Mouse (Mus musculus): ENCODE measurements around the gene Stx4a.
"Not testable (repeated sequence)": the region's sequence is repeated elsewhere in the genome, so short reads cannot be mapped to it uniquely, and the experiment has no call there.

Gene Stx4a

DNA sequence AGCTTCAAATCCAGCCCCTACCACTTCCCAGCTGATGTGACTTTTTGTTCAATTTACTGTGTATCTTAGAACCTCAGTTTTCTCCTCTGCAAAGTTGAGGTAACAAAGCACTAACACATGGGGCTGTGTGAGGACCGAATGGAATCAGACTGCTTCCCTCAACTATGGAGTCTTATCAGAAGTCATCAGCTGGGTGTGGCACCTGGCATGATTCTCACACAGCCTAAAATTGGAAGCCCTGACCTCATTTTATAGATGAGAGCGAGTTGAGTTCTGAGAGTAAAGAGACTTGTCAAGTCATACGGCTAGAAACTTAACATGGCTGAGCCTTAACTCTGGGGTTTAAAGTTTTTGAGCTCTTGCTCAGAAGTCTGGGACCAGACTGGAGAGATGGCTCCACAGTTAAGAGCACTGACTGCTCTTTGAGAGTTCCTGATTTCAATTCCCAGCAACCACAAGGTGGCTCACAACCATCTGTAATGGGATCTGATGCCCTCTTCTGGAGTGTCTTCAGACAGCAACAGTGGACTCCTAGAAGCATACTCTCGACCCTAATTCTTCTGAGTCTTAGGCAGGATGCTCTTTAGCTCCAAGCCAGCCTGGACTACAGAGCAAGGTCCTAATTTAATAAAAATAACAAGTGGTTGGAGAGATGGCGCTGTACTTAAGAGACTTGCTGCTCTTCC lies 46.2 kb downstream of the Stx4a start:
- DNase-seq = no peak

DNA sequence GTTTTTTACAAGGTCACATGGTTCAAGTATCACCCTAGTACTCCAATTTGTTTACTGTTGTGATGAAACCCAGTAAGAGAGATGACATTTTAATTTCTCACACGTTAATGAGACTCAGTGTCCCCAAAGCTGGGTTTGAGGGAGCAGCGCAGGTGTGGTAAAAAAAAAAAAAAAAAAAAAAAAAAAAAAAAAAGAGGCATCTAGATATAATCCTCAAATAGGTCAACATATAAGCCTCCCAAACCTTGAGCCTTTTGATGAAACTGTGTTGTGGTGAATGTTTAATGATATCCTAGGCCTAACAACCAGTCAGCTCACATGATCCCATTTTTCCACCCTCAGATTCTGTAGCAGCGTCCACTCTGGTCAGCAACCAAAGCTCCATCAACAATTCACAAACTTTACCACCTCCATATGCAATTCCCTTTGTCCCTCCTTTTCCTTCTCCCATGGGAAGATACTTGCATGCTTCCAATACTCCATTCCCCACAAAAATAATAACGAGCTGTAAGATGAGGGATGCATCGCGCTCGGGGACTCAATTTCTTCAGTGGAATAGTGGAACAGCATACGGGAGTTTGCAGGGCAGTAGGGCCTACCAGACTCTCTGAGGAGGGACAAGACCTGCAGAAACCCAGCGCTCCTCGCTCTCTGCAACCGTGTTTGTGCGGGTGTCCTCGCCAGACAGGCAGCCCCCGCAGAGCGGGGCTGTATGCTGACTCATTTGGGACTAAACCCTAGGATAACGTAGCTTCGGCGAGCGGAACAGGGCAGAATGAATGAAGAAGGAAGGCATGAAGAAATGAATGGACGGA lies 50.9 kb downstream of the Stx4a start:
- no peak for DNase-seq

DNA sequence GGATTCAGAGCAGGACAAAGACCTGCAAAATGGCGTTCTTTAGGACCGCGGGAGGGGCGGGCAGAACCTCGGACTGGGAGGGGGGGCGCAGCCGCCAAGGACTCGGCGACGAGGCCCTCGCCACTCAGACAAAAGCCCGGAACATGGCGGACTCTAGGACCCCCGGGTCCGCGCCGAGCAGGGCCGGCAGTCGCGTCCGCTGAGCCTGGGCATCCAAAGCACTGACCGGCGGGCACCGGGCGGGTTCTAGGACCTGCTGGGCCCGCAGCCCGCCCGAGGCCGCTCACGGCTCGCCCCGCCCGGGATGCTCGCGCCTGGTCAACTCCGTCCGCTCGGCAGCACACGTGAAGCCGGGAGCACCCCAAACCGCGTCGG lies 51.5 kb downstream of the Stx4a start:
- peak; percentile 95 for DNase-seq

DNA sequence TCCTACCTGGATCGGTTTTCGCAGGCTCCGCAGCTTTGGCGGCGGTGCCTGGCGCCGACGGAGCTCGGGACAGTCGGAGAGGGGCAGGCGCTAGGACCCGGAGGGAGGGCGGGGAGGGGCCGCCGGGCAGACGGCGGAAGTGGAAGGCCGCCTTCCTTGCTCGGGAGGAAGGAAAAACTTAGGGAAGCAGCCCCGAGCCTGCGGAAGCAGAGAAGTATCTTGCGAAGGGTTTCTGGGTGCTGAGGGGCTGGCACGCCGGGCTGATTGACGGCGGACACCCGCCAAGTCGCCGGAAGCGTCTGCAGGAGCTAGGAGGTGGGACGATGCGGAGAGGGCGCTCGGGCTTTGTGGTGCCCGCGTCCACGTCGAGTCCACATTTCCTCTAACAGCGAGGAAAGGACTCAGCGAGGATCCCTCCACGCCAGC lies 52.0 kb downstream of the Stx4a start, which contains the start of gene Zfp646:
Zfp646 (plus strand) TSS at position 181 of the 426 bp plus-strand sequence.
- DNase-seq = peak; percentile 79

DNA sequence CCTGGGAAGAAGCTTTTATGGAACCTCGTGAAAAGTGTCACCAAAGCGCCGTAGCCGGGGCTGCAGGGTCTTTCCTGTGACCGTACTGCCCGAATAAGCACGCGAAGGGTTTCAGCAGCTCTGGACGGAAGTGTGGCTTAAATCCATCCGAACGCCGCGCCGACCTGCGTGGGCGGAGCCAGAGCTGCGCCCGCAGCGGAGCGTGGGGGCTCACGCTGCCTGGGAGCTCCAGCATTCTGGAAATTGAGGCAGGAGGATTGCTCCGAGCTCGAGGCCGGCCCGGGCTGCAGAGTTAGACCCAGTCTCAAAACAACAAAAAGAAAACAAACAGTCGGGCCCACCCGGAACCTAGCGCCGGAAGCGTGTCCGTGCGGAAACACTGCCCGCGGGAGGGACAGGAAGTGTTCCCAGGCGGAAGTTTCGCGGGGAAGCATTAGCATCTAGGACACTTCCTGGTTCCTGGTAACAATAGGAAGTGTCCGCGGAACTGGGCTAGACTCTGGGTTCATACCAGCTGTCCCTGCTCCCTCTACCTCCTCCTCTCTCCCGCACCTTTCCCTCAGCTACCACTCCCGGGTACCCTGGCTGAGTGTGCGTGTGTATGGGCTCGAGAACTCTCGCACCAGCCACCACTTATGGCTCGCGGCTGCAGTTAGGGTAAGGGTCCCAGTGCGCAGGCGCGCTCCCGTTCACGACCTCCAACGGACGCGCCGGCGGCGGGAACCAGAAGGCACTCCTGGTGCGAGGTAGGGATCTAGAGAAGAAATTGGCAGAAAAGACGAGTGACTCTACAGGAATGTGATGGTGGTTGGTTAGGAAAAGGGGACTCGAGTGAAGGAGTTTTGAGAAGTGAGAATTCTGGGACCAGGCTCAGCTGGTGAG lies 52.6 kb downstream of the Stx4a start, which contains the start of gene Zfp668:
Zfp668 (minus strand) TSS at position 362 of the 882 bp plus-strand sequence.
- DNase-seq = peak; percentile 90

DNA sequence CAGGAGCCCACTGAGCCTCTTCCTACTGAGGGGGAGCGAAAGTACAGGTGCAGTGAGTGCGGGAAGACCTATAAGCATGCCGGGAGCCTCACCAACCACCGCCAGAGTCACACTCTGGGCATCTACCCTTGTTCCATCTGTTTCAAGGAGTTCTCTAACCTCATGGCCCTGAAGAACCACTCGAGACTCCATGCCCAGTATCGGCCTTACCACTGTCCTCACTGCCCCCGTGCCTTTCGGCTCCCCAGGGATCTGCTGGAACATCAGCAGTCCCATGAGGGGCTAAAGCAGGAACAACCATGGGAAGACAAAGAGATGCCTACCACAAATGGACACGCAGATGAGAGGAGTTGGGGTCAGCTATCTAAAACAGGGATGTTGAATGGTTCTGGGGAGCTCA lies 55.2 kb downstream of the Stx4a start:
- DNase-seq = no peak

DNA sequence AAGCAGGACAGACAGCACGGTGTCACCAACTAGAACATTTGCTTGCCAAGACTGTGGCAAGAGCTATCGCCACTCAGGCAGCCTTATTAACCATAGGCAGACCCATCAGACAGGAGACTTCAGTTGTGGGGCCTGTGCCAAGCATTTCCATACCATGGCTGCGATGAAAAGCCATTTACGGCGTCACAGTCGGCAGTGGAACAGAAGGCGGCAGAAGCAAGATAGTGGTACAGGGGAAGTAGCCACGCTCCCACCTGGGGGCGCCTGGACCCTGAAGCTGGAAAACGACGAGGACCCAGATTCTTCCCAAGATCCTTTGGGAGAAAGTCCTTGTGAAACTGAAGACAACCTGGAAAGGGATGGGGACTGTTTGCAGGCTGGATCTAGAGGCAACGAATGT lies 56.3 kb downstream of the Stx4a start:
- DNase-seq = no peak

DNA sequence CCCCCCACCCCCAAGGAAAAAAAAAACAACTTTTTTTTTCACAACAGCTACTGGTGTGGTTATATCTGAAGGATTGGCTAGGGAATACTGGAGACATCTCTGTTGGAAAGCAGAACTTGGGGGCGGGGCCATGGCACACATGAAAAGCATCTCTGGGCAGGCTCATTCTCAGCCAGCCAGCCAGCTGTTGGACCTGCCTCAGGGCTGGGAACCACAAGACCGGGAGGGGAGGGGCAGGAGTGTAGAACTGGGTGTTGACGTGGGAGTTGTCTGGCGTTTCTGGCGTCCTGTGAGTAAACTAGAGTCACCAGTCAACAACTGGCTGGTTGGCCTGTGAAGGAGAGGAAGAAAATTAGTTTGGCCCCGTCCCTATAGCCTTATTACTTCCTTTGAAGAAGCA lies 61.9 kb downstream of the Stx4a start:
- peak; percentile 45 for DNase-seq

DNA sequence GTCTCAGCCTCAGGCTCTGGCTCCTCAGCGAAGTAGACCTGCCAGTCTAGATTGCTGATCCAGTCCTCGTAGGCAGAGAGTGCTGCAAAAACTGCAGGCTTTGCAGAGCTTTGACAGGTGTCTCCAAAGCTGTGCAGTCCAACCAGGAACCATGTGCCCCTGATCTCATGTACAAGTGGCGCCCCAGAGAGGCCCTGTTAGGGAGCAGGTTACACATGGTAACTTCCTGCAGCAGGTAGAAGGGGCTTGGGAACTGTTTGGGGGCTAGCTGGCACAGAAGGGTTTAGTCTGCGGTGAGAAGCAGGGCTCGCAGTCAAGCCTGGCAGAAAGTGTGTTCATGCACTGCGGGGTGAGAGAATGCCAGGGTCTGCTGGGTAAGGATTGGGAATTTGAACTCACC lies 62.5 kb downstream of the Stx4a start:
- DNase-seq = no peak

DNA sequence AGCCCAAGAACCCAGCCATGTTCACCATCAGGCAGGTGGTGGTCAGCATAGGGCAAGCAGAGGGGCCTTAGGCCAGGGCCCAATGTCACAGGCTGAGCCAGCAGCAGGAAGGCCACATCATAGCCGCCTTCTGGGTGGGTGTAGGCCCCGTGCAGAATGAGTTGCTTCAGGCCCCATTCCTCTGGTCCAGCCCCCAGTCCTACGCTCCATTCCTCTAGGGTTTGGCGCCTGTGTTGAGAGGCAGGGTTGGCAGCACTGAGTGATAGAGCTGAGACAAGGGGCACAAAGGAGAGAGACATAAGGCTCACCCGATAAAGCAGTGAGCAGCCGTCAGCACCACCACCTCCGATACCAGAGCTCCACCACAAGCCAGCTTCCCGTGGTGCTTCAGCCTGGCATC lies 63.1 kb downstream of the Stx4a start:
- no peak for DNase-seq

DNA sequence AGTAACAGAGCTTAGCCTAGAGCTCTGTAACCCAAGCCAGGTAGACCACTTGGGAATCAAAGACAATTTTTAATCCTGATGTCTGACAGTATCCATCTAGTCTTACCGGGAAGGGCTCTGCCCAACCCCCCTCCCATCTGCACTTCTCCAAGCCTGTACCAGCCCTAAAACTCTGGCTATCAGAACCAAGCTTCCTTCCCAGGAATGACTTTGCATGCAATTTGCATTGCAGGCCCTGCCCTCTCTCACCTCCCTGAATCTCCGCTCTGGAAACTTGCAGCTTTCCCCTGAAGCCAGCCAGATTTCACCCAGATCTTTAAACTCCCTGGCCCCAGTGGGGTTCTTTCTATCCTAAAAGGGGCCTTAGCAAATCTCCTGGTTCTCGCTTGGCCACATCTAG lies 63.7 kb downstream of the Stx4a start:
- DNase-seq = no peak

DNA sequence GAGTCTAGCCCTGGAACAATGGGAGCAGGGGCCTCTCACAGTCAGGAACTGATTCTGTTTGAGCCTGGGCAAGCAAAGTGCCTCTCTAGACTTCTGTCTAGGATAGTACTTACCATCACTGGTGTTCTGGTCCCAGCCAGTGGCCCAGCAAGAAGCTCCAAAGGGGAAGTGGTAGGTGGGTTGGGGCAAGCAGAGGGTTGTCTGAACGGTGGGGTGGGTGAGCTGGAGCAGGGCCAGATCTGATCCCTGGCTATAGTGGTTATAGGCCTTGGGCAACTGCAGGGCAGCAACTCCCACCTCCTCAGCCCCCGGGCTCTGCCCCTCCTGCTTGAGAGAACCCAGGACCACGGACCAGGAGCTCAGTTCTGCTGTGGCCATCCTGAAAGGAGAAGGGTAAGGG lies 64.7 kb downstream of the Stx4a start:
- no peak for DNase-seq

DNA sequence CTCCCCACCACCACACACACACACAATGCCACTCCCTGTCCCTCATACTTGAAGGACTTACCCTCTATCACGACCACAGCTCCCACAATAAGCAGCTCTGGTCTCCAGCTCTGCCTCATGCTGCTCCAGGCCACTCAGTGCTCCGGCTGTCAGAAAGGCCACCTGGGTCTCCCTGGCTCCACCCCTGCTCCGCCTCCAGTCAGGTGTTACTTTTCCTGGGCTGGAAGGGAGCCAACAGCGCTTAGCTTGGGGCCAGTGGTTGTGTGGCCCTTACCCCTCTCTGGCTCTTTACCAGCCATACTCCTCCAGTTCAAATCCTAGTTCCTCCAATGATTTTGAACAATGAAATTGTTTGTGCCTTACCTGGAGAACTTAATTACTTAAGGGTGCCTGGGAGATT lies 66.7 kb downstream of the Stx4a start, which contains the start of gene Prss53:
Prss53 (minus strand) TSS at position 173 of the 400 bp plus-strand sequence.
- DNase-seq = no peak

DNA sequence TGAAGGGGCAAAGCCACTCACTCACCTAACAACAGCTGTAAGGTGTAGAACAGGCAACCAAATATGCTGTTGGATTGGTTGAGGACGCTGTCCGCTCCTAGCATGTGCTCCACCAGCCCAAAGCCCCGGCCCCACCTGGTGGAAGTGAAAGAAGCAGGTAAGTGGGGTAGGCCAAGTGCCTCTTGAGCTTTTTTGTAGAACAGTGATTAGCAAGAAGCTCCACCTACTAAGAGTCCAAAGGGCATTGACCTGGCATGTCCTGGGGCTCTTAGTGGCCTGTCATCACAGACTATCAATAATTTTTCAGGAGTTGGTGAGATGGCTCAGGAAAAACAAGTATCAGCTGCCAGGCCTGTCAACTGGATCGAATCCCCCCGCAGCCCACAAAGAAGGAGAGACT lies 70.4 kb downstream of the Stx4a start:
- no peak for DNase-seq

DNA sequence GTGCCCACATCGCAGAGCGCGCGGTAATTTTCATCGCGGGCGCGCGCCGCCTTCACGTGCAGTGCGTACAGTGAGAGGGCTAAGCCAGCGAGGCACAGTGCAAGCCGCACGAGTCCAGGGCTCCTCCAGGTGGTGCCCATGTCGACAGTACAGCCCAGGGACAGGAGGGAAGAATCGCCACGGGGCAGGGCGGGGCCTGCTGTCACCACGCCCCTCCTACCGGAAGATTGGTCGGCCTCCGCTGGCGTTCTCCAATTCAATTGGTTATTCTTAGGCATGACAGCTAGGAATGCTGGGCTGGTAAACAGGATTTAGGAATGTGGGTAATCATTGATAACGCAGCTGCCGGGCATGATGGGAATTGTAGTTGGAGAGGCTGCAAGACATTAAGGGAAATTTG lies 71.3 kb downstream of the Stx4a start, which contains the start of the genes Gm21974 and Vkorc1:
Gm21974 (minus strand) TSS at position 13 of the 400 bp plus-strand sequence.
Vkorc1 (minus strand) TSS at position 176 of the 400 bp plus-strand sequence.
- peak; percentile 96 for DNase-seq

DNA sequence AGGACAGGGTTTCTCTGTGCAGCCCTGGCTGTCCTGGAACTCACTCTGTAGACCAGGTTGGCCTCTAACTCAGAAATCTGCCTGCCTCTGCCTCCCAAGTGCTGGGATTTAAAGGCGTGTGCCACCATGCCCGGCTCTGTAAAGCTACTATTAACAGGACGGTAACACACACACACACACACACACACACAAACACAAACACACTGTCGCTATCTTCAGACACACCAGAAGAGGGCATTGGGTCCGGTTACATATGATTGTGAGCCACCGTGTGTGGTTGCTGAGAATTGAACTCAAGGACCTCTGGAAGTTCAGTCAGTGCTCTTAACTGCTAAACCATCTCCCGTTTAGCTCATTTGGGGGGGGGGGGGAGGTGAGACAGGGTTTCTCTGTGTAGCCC lies 71.8 kb downstream of the Stx4a start:
- DNase-seq = not testable (repeated sequence)

DNA sequence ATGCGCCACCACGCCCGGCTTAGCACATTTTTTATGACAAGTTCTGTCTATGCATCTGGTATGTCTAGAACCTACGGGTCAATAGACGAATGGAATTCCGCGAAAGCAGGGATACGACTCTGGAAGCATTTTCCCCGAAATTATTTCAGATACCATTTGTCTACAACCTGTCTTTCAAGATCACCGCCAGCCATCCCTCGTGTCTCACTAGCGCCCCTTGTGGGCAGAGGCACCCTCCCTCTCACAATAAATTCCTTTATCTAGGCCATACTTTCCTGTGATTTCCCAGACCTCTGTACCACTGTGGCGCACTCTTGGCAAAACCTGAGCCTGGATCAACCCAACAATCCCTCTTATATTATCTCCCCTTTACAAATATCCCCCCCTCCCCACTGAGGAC lies 72.3 kb downstream of the Stx4a start:
- peak; percentile 37 for DNase-seq

DNA sequence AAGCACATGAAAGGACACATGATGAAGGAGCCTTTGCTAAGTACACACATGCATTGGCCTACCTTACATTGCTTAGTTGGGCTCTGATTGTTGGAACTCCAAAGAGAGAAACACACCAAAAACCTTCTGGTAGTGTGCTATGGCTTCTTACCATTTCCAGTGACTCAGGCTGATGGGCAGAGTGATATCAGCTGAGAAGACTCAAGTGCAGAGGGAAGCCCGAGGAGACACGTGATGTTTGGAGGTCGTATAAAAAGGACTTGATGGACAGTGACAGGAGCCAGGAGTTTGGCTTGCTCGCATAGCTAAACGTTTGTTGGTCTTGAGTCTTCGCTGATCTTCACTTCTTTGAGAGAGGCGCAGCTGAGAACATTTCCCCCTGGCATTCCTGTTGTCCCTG lies 73.4 kb downstream of the Stx4a start:
- DNase-seq = no peak

DNA sequence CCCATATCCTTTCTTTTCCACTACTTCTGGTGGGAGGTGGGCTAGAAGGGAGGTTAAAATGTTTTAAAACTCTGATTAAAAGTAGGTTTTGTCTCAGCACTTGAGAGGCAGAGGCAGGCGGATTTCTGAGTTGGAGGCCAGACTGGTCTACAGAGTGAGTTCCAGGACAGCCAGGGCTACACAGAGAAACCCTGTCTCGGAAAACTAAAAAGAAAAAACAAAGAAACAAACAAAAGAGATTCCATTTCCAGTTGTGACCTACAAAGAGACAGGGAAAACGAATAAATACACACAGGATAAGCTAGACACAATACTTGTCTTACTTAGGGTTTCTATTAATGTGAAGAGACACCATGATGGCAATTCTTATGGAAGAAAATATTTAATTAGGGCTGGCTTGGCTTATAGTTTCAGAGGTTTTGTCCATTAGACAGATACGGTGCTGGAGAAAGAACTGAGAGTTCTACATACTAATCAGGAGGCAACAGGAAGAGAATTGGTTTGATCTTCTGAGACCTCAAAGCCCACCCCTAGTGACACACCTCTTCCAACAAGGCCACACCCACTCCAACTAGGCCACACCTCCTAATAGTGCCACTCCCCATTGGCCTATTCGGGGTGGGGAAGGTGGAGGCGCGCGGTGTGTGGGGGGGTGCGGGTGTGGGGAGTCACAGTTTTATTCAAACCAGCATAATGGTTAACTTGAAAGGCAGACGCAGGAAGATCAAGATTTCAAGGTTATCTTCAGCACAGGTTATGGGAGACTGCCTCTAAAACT lies 74.3 kb downstream of the Stx4a start:
- DNase-seq = no peak

All from right cerebral cortex, adult 18-20 months (tissue).